Mouse (Mus musculus) hindbrain, embryonic 12.5 days (tissue): ENCODE data around the gene Daxx. TPM values are rescaled to one million over a fixed set of nuclear protein-coding genes. Genes with fewer than 3 reads are reported as not detected.

Source experiments
- ATAC-seq: fragments of 200-750 bp; cut with Nextera tagmentation; 2 replicates; pipeline ENCODE4 v1.8.0; 2017; ENCODE audit warnings: moderate TSS enrichment; ENCODE audit not compliant: low FRiP score
- H3K27ac ChIP-seq: fragments of 300-500 bp; sonication (generic); 2 replicates; pipeline ENCODE4 v1.5.1; 2016; ENCODE audit warnings: mild to moderate bottlenecking
- H3K27me3 ChIP-seq: fragments of 300-500 bp; sonication (generic); 2 replicates; pipeline ENCODE4 v1.6.1; 2016; ENCODE audit warnings: mild to moderate bottlenecking
- H3K36me3 ChIP-seq: fragments of 300-500 bp; sonication (generic); 2 replicates; pipeline ENCODE4 v1.6.1; 2016; ENCODE audit warnings: mild to moderate bottlenecking
- H3K4me1 ChIP-seq: fragments of 300-500 bp; sonication (generic); 2 replicates; pipeline ENCODE4 v1.6.1; 2016
- H3K4me2 ChIP-seq: fragments of 300-500 bp; sonication (generic); replicated peaks from 2 replicates; pipeline ENCODE4 v1.6.1; 2016; ENCODE audit warnings: mild to moderate bottlenecking
- H3K4me3 ChIP-seq: fragments of 300-500 bp; sonication (generic); 2 replicates; pipeline ENCODE4 v1.5.1; 2016; ENCODE audit warnings: mild to moderate bottlenecking
- H3K9ac ChIP-seq: fragments of 300-500 bp; sonication (generic); 2 replicates; pipeline ENCODE4 v1.6.1; 2016; ENCODE audit warnings: mild to moderate bottlenecking, moderate library complexity
- H3K9me3 ChIP-seq: fragments of 300-500 bp; sonication (generic); replicated peaks from 2 replicates; pipeline ENCODE4 v1.6.1; 2016; ENCODE audit warnings: mild to moderate bottlenecking
- WGBS: fragments of 180-500 bp; shearing (Covaris S2); methylation state at CpG from one replicate; pipeline ENCODE4 v1.1.7; 2016; 5-methylcytosine and 5-hydroxymethylcytosine counted together
- polyA plus RNA-seq: library from polyadenylated mRNA; unstranded; fragments of >200 nt; fragmentation: Nextera tagmentation; extraction: Ambion mirVana; gene quantifications from 2 replicates; pipeline ENCODE4 v1.2.1, GENCODE M21; 2016

Daxx gene
- polyA plus RNA-seq, 1 experiment from 2014 or later, result 55.5 TPM

GRCm38 (mm10) chr17:33917656-33918292 lies 8.6 kb downstream of the Daxx start:
- H3K27me3 ChIP-seq, result 0 out of 2 replicates have a peak, but pooled peaks cover 9% of the 10 kb centered on the region
- no peak overlapping the region for H3K9ac ChIP-seq
- peaks cover 45% of the 10 kb centered on the region for H3K4me1 ChIP-seq
- peak overlapping the region; percentile 46; the same call in 1 of the 2 replicates for H3K4me2 ChIP-seq
- WGBS, result 86% methylated on average over 18 of the region's 18 CpGs
- no peak for ATAC-seq
- H3K27ac ChIP-seq, result no peak overlapping the region
- peaks cover 28% of the 10 kb centered on the region for H3K36me3 ChIP-seq
- H3K4me3 ChIP-seq, result no peak overlapping the region
- H3K9me3 ChIP-seq, result no peaks in the 10 kb centered on the region

GRCm38 (mm10) chr17:33918293-33919203 lies 9.3 kb downstream of the Daxx start:
- H3K27me3 ChIP-seq, result 0 out of 2 replicates have a peak, but pooled peaks cover 9% of the 10 kb centered on the region
- no peak overlapping the region for H3K9ac ChIP-seq
- no peaks in the 10 kb centered on the region for H3K9me3 ChIP-seq
- H3K27ac ChIP-seq, result no peak overlapping the region
- WGBS, result 62% methylated on average over 37 of the region's 37 CpGs
- H3K4me3 ChIP-seq, result peak overlapping the region; percentile 47
- H3K36me3 ChIP-seq, result peaks cover 22% of the 10 kb centered on the region
- peak overlapping the region; percentile 83 for H3K4me2 ChIP-seq
- ATAC-seq, result no peak
- peaks cover 45% of the 10 kb centered on the region for H3K4me1 ChIP-seq

GRCm38 (mm10) chr17:33919351-33920281 lies 10.4 kb downstream of the Daxx start:
- peaks cover 12% of the 10 kb centered on the region; the same call in 1 of the 2 replicates for H3K36me3 ChIP-seq
- H3K9ac ChIP-seq, result peak overlapping the region; percentile 66
- H3K9me3 ChIP-seq, result no peaks in the 10 kb centered on the region
- H3K4me1 ChIP-seq, result peaks cover 45% of the 10 kb centered on the region
- no peak for ATAC-seq
- peak overlapping the region; percentile 83 for H3K4me2 ChIP-seq
- 0 out of 2 replicates have a peak, but pooled peaks cover 9% of the 10 kb centered on the region for H3K27me3 ChIP-seq
- peak overlapping the region; percentile 47 for H3K4me3 ChIP-seq
- H3K27ac ChIP-seq, result peak overlapping the region; percentile 64
- under 1% methylated on average over 52 of the region's 52 CpGs for WGBS

- peak; percentile 47 for ATAC-seq
- peaks cover 38% of the 10 kb centered on the region for H3K4me1 ChIP-seq
- 0 out of 2 replicates have a peak, but pooled peaks cover 9% of the 10 kb centered on the region for H3K27me3 ChIP-seq
- under 1% methylated on average over 36 of the region's 36 CpGs for WGBS
- H3K4me2 ChIP-seq, result peak overlapping the region; percentile 83
- peak overlapping the region; percentile 66 for H3K9ac ChIP-seq
- no peaks in the 10 kb centered on the region for H3K9me3 ChIP-seq
- H3K27ac ChIP-seq, result peak overlapping the region; percentile 64
- peaks cover 10% of the 10 kb centered on the region; the same call in 1 of the 2 replicates for H3K36me3 ChIP-seq
- peak overlapping the region; percentile 47 for H3K4me3 ChIP-seq
Observed at GRCm38 (mm10) chr17:33920282-33921097, 11.3 kb downstream of the Daxx start.

- H3K4me2 ChIP-seq, result peak overlapping the region; percentile 83; the same call in 1 of the 2 replicates
- H3K36me3 ChIP-seq, result peaks cover 17% of the 10 kb centered on the region; the same call in 1 of the 2 replicates
- no peak overlapping the region for H3K9ac ChIP-seq
- H3K27ac ChIP-seq, result no peak overlapping the region
- no peak for ATAC-seq
- H3K9me3 ChIP-seq, result no peaks in the 10 kb centered on the region
- WGBS, result 84% methylated on average over 7 of the region's 7 CpGs
- 0 out of 2 replicates have a peak, but pooled peaks cover 9% of the 10 kb centered on the region for H3K27me3 ChIP-seq
- no peak overlapping the region for H3K4me3 ChIP-seq
- peaks cover 38% of the 10 kb centered on the region for H3K4me1 ChIP-seq
Observed at GRCm38 (mm10) chr17:33921361-33921760, 12.1 kb downstream of the Daxx start.

- Histone ChIP-seq H3K4me3 (no peak overlapping the region), H3K9me3 (no peaks in the 10 kb centered on the region), H3K9ac (no peak overlapping the region), H3K36me3 (peaks cover 13% of the 10 kb centered on the region; the same call in 1 of the 2 replicates), H3K27ac (no peak overlapping the region), H3K4me1 (peaks cover 27% of the 10 kb centered on the region), H3K27me3 (no peaks in the 10 kb centered on the region), H3K4me2 (no peak overlapping the region)
- no peak for ATAC-seq
- WGBS, result 85% methylated on average over 10 of the region's 10 CpGs
Observed at GRCm38 (mm10) chr17:33924577-33925283, 15.5 kb downstream of the Daxx start.

GRCm38 (mm10) chr17:33925406-33926116 lies 16.3 kb downstream of the Daxx start:
- H3K4me2 ChIP-seq, result no peak overlapping the region
- no peak overlapping the region for H3K9ac ChIP-seq
- no peak overlapping the region for H3K4me3 ChIP-seq
- 83% methylated on average over 21 of the region's 21 CpGs for WGBS
- no peak overlapping the region for H3K27ac ChIP-seq
- ATAC-seq, result no peak
- H3K27me3 ChIP-seq, result no peaks in the 10 kb centered on the region
- H3K9me3 ChIP-seq, result no peaks in the 10 kb centered on the region
- H3K36me3 ChIP-seq, result peaks cover 13% of the 10 kb centered on the region; the same call in 1 of the 2 replicates
- H3K4me1 ChIP-seq, result peaks cover 20% of the 10 kb centered on the region

- no peaks in the 10 kb centered on the region for H3K27me3 ChIP-seq
- peaks cover 13% of the 10 kb centered on the region; the same call in 1 of the 2 replicates for H3K36me3 ChIP-seq
- H3K27ac ChIP-seq, result no peak overlapping the region
- no peak overlapping the region for H3K9ac ChIP-seq
- H3K4me2 ChIP-seq, result no peak overlapping the region
- ATAC-seq, result no peak
- H3K4me1 ChIP-seq, result peaks cover 25% of the 10 kb centered on the region
- WGBS, result 73% methylated on average over 17 of the region's 17 CpGs
- no peaks in the 10 kb centered on the region for H3K9me3 ChIP-seq
- no peak overlapping the region for H3K4me3 ChIP-seq
Observed at GRCm38 (mm10) chr17:33926207-33926932, 17.2 kb downstream of the Daxx start.

GRCm38 (mm10) chr17:33928251-33928947 lies 19.2 kb downstream of the Daxx start:
- WGBS, result 65% methylated on average over 21 of the region's 21 CpGs
- H3K36me3 ChIP-seq, result peaks cover 27% of the 10 kb centered on the region
- no peak overlapping the region for H3K27ac ChIP-seq
- H3K27me3 ChIP-seq, result no peaks in the 10 kb centered on the region
- peak overlapping the region; percentile 87 for H3K4me3 ChIP-seq
- no peaks in the 10 kb centered on the region for H3K9me3 ChIP-seq
- no peak for ATAC-seq
- H3K4me1 ChIP-seq, result peaks cover 25% of the 10 kb centered on the region
- peak overlapping the region; percentile 98 for H3K4me2 ChIP-seq
- H3K9ac ChIP-seq, result peak overlapping the region; percentile 94
